Mouse (Mus musculus) MEL (cell line): ENCODE data around the gene Slc4a8. TPM values are rescaled to one million over a fixed set of nuclear protein-coding genes. Genes with fewer than 3 reads are reported as not detected.
A peak's percentile ranks its signal among the peaks of the same experiment; 100 is the strongest.

Experiments used
- DNase-seq: peaks from one replicate; pipeline ENCODE4 v3.0.0; 2011; ENCODE audit warnings: low read depth, low spot score
- H3K27ac ChIP-seq: 2 replicates; pipeline ENCODE4 v1.5.1; 2012; ENCODE audit warnings: low read depth, mild to moderate bottlenecking, control low read depth, low read length, moderate library complexity; ENCODE audit not compliant: control insufficient read depth
- H3K27me3 ChIP-seq, 2 experiments: fragments of 150-350 bp in 1 of 2; sonication (generic) in 1 of 2; 2 replicates each; pipeline ENCODE4 v1.6.1; 2012; ENCODE audit warnings: low read length in 2 of 2, mild to moderate bottlenecking in 2 of 2, improper control_type of control experiment in 1 of 2, moderate library complexity in 1 of 2; ENCODE audit not compliant: insufficient read depth in 2 of 2, control insufficient read depth in 1 of 2
- H3K36me3 ChIP-seq, 2 experiments: 2 replicates each; pipeline ENCODE4 v1.6.1; 2012 to 2014; ENCODE audit warnings: low read length in 2 of 2, improper control_type of control experiment in 1 of 2, inconsistent platforms in 1 of 2, mild to moderate bottlenecking in 1 of 2; ENCODE audit not compliant: insufficient read depth in 2 of 2, control insufficient read depth in 1 of 2
- H3K4me1 ChIP-seq, 2 experiments: fragments of 150-350 bp in 1 of 2; sonication (generic) in 1 of 2; 2 replicates each; pipeline ENCODE4 v1.6.1; 2012; ENCODE audit warnings: low read length in 2 of 2, improper control_type of control experiment in 1 of 2, mild to moderate bottlenecking in 1 of 2; ENCODE audit not compliant: insufficient read depth in 2 of 2, control insufficient read depth in 1 of 2
- H3K4me3 ChIP-seq, 2 experiments: fragments of 150-350 bp in 1 of 2; sonication (generic) in 1 of 2; 2 replicates each; pipeline ENCODE4 v1.5.1; 2012; ENCODE audit warnings: low read depth in 2 of 2, low read length in 2 of 2, mild to moderate bottlenecking in 2 of 2, moderate library complexity in 2 of 2, control low read depth in 1 of 2, improper control_type of control experiment in 1 of 2; ENCODE audit not compliant: control insufficient read depth in 1 of 2, insufficient read depth in 1 of 2
- H3K79me2 ChIP-seq: 2 replicates; pipeline ENCODE4 v1.6.1; 2012; ENCODE audit warnings: mild to moderate bottlenecking, low read length, moderate library complexity; ENCODE audit not compliant: control insufficient read depth, poor library complexity, insufficient read depth
- H3K9ac ChIP-seq: 2 replicates; pipeline ENCODE4 v1.6.1; 2012; ENCODE audit warnings: low read depth, mild to moderate bottlenecking, control low read depth, low read length, moderate library complexity; ENCODE audit not compliant: control insufficient read depth, poor library complexity, severe bottlenecking
- H3K9me3 ChIP-seq: fragments of 150-350 bp; sonication (generic); replicated peaks from 2 replicates; pipeline ENCODE4 v1.6.1; 2012; ENCODE audit warnings: mild to moderate bottlenecking, low read length, improper control_type of control experiment, moderate library complexity; ENCODE audit not compliant: insufficient read depth
- CHD1 ChIP-seq: IDR thresholded peaks from 2 replicates; pipeline ENCODE4 v1.6.1; 2012; ENCODE audit warnings: low read depth, mild to moderate bottlenecking, inconsistent platforms, low read length, improper control_type of control experiment
- CHD2 ChIP-seq: IDR thresholded peaks from 2 replicates; pipeline ENCODE4 v1.6.1; 2011; ENCODE audit warnings: low read length, improper control_type of control experiment
- CTCF ChIP-seq, 3 experiments: IDR thresholded peaks in 2 of 3; conservative IDR thresholded peaks in 1 of 3; 2 replicates each; pipeline ENCODE4 v1.5.1; 2011 to 2012; ENCODE audit warnings: low read length in 3 of 3, low read depth in 2 of 3, mild to moderate bottlenecking in 2 of 3, improper control_type of control experiment in 1 of 3, inconsistent platforms in 1 of 3, mixed read lengths in 1 of 3, moderate library complexity in 1 of 3; ENCODE audit not compliant: control insufficient read depth in 1 of 3, insufficient read depth in 1 of 3, poor library complexity in 1 of 3, severe bottlenecking in 1 of 3
- E2F4 ChIP-seq: IDR thresholded peaks from 2 replicates; pipeline ENCODE4 v1.6.1; 2011; ENCODE audit warnings: low read depth, low read length, improper control_type of control experiment, borderline replicate concordance
- ELF1 ChIP-seq: IDR thresholded peaks from 2 replicates; pipeline ENCODE4 v1.6.1; 2014; ENCODE audit warnings: low read depth, mild to moderate bottlenecking, inconsistent platforms, low read length, improper control_type of control experiment, moderate library complexity
- EP300 ChIP-seq, 2 experiments: IDR thresholded peaks; 2 replicates each; pipeline ENCODE4 v1.6.1; 2011; ENCODE audit warnings: improper control_type of control experiment in 2 of 2, low read length in 2 of 2, low read depth in 1 of 2, mild to moderate bottlenecking in 1 of 2
- HCFC1 ChIP-seq: IDR thresholded peaks from 2 replicates; pipeline ENCODE4 v1.6.1; 2012; ENCODE audit warnings: low read depth, mild to moderate bottlenecking, inconsistent platforms, low read length, improper control_type of control experiment, moderate library complexity
- JUND ChIP-seq: IDR thresholded peaks from 2 replicates; pipeline ENCODE4 v1.6.1; 2011; ENCODE audit warnings: low read depth, mild to moderate bottlenecking, improper control_type of control experiment, low read length
- KAT2A ChIP-seq: conservative IDR thresholded peaks from 2 replicates; pipeline ENCODE4 v1.6.1; 2012; ENCODE audit warnings: low read depth, low read length, improper control_type of control experiment, inconsistent platforms
- MAFK ChIP-seq: IDR thresholded peaks from 2 replicates; pipeline ENCODE4 v1.6.1; 2011; ENCODE audit warnings: low read depth, mild to moderate bottlenecking, low read length, improper control_type of control experiment, borderline replicate concordance
- MAZ ChIP-seq: IDR thresholded peaks from 2 replicates; pipeline ENCODE4 v1.6.1; 2012; ENCODE audit warnings: low read depth, mild to moderate bottlenecking, inconsistent platforms, low read length, improper control_type of control experiment
- MYB ChIP-seq: IDR thresholded peaks from 2 replicates; pipeline ENCODE4 v1.6.1; 2011; ENCODE audit warnings: mild to moderate bottlenecking, low read depth, low read length, improper control_type of control experiment
- NELFE ChIP-seq: IDR thresholded peaks from 2 replicates; pipeline ENCODE4 v1.6.1; 2011; ENCODE audit warnings: low read depth, low read length, improper control_type of control experiment
- POLR2AphosphoS2 ChIP-seq: IDR thresholded peaks from 2 replicates; pipeline ENCODE4 v1.6.1; 2011; ENCODE audit warnings: low read length, improper control_type of control experiment
- SIN3A ChIP-seq: IDR thresholded peaks from 2 replicates; pipeline ENCODE4 v1.6.1; 2012; ENCODE audit warnings: low read length, improper control_type of control experiment, inconsistent platforms
- TBP ChIP-seq: IDR thresholded peaks from 2 replicates; pipeline ENCODE4 v1.8.0; 2011; ENCODE audit warnings: low read depth, low read length, improper control_type of control experiment
- USF2 ChIP-seq, 2 experiments: IDR thresholded peaks; 2 replicates each; pipeline ENCODE4 v1.6.1; 2011 to 2012; ENCODE audit warnings: improper control_type of control experiment in 2 of 2, low read length in 2 of 2, borderline replicate concordance in 1 of 2, inconsistent platforms in 1 of 2, low read depth in 1 of 2, mild to moderate bottlenecking in 1 of 2; ENCODE audit not compliant: insufficient read depth in 1 of 2
- polyA plus RNA-seq, 2 experiments: library from polyadenylated mRNA; stranded (reverse) in 1 of 2; unstranded in 1 of 2; fragments of >175 nt in 1 of 2; fragments of >200 nt in 1 of 2; gene quantifications; 2 replicates each; pipeline versions ENCODE4 v1.2.1 to v1.2.4; 2012; ENCODE audit warnings: low replicate concordance in 2 of 2, low read depth in 1 of 2; ENCODE audit not compliant: insufficient read length in 2 of 2, insufficient read depth in 1 of 2, missing spikeins in 1 of 2
- total RNA-seq: library from RNA; depleted of rRNA; stranded (reverse); fragments of 300-350 nt; gene quantifications from 2 replicates; pipeline ENCODE4 v1.2.3, GENCODE M21; 2012

Gene Slc4a8
- total and polyA plus RNA-seq, 3 experiments: 0.35 to 2.5 TPM; not detected in 1

- 0 out of 2 replicates have a peak, but pooled peaks have one; percentile 14 for TF ChIP-seq ELF1
- TF ChIP-seq CTCF (IDR thresholded peaks at IDR 0.05 in 2 of 3, conservative IDR thresholded peaks at IDR 0.05 in 1 of 3; ENCODE audit: control insufficient read depth in 1 of 3, insufficient read depth in 1 of 3, low read depth in 2 of 3, low read length in 3 of 3, poor library complexity in 1 of 3, severe bottlenecking in 1 of 3): no peak
- 0 out of 2 replicates have a peak, but pooled peaks have one; percentile 68 for TF ChIP-seq CHD1
- TF ChIP-seq E2F4: no peak
- TF ChIP-seq SIN3A: peak; percentile 78
- peak; percentile 82 for TF ChIP-seq MAZ
- no peak for TF ChIP-seq MAFK
Observed at GRCm38 (mm10) chr15:100747121-100747963, 14.2 kb upstream of the Slc4a8 start (continued).

GRCm38 (mm10) chr15:100748584-100748983, 13.0 kb upstream of the Slc4a8 start:
- Histone ChIP-seq H3K9ac (no peak overlapping the region), H3K4me3 (no peak overlapping the region), H3K36me3 (peaks cover 0 to 20% of the 10 kb centered on the region in 2 experiments; a peak in 2 of 4 replicates), H3K4me1 (peaks cover 17 to 28% of the 10 kb centered on the region in 2 experiments), H3K27me3 (no peaks in the 10 kb centered on the region), H3K79me2 (no peaks in the 10 kb centered on the region), H3K27ac (no peak overlapping the region), H3K9me3 (no peaks in the 10 kb centered on the region)
- DNase-seq: no peak
- TF ChIP-seq USF2 (IDR thresholded peaks at IDR 0.05; ENCODE audit: borderline replicate concordance in 1 of 2, insufficient read depth in 1 of 2, low read depth in 1 of 2, low read length in 2 of 2) (no peak), SIN3A (no peak), TBP (no peak), POLR2AphosphoS2 (no peak), EP300 (IDR thresholded peaks at IDR 0.05; ENCODE audit: low read depth in 1 of 2, low read length in 2 of 2) (no peak), CHD1 (no peak), MAZ (no peak), JUND (no peak), CTCF (IDR thresholded peaks at IDR 0.05 in 2 of 3, conservative IDR thresholded peaks at IDR 0.05 in 1 of 3; ENCODE audit: control insufficient read depth in 1 of 3, insufficient read depth in 1 of 3, low read depth in 2 of 3, low read length in 3 of 3, poor library complexity in 1 of 3, severe bottlenecking in 1 of 3) (no peak), NELFE (no peak), MYB (no peak), HCFC1 (no peak), ELF1 (no peak), E2F4 (no peak), CHD2 (no peak), KAT2A (no peak)
